Mouse (Mus musculus) spleen, adult 2 months (tissue): Measurements from ENCODE around the gene Sf3a2.

Experiments
- CTCF ChIP-seq: fragments of 200-500 bp; IDR thresholded peaks from 2 replicates; pipeline ENCODE4 v1.5.1; 2011; ENCODE audit warnings: mild to moderate bottlenecking, inconsistent platforms; ENCODE audit not compliant: insufficient read depth, insufficient read length, insufficient replicate concordance; ENCODE audit errors: extremely low read depth
- POLR2A ChIP-seq: fragments of 200-500 bp; IDR thresholded peaks from 2 replicates; pipeline ENCODE4 v1.6.1; 2011; ENCODE audit warnings: low read depth, low read length, inconsistent platforms

GRCm38 (mm10) chr10:80807057-80807627 lies 9.1 kb downstream of the Sf3a2 start:
- TF ChIP-seq CTCF (no peak), POLR2A (no peak)
